Mouse (Mus musculus) olfactory bulb, adult 2 months (tissue): ENCODE results near the gene Bco1. TPM values are rescaled to one million over a fixed set of nuclear protein-coding genes. Genes with fewer than 3 reads are reported as not detected.

Experiments
- H3K27ac ChIP-seq: fragments of 200-500 bp; 2 replicates; pipeline ENCODE4 v1.5.1; 2012; ENCODE audit warnings: low read depth, low read length; ENCODE audit not compliant: insufficient read depth
- H3K4me1 ChIP-seq: fragments of 200-500 bp; 2 replicates; pipeline ENCODE4 v1.6.1; 2012; ENCODE audit warnings: low read length; ENCODE audit not compliant: control insufficient read depth, insufficient read depth
- H3K4me3 ChIP-seq: fragments of 200-500 bp; 2 replicates; pipeline ENCODE4 v1.5.1; 2012; ENCODE audit warnings: mild to moderate bottlenecking, low read depth, low read length, moderate library complexity; ENCODE audit not compliant: insufficient read depth
- CTCF ChIP-seq: fragments of 200-500 bp; IDR thresholded peaks from 2 replicates; pipeline ENCODE4 v1.5.1; 2012; ENCODE audit warnings: low read depth, mild to moderate bottlenecking, low read length, moderate library complexity; ENCODE audit not compliant: insufficient read depth
- POLR2A ChIP-seq: fragments of 200-500 bp; IDR thresholded peaks from 2 replicates; pipeline ENCODE4 v1.6.1; 2012; ENCODE audit warnings: mild to moderate bottlenecking, low read depth, low read length, moderate library complexity; ENCODE audit not compliant: insufficient read depth
- WGBS: fragments of 180-500 bp; shearing (Covaris S2); methylation state at CpG from one replicate; pipeline ENCODE4 v1.1.7; 2018; 5-methylcytosine and 5-hydroxymethylcytosine counted together
- polyA plus RNA-seq: library from polyadenylated mRNA; stranded (reverse); fragments of >200 nt; gene quantifications from 2 replicates; pipeline ENCODE4 v1.2.4, GENCODE M21; 2012; ENCODE audit warnings: low replicate concordance; ENCODE audit not compliant: missing spikeins, insufficient read depth, insufficient read length

Gene Bco1
- polyA plus RNA-seq, 1 experiment, result not detected

DNA sequence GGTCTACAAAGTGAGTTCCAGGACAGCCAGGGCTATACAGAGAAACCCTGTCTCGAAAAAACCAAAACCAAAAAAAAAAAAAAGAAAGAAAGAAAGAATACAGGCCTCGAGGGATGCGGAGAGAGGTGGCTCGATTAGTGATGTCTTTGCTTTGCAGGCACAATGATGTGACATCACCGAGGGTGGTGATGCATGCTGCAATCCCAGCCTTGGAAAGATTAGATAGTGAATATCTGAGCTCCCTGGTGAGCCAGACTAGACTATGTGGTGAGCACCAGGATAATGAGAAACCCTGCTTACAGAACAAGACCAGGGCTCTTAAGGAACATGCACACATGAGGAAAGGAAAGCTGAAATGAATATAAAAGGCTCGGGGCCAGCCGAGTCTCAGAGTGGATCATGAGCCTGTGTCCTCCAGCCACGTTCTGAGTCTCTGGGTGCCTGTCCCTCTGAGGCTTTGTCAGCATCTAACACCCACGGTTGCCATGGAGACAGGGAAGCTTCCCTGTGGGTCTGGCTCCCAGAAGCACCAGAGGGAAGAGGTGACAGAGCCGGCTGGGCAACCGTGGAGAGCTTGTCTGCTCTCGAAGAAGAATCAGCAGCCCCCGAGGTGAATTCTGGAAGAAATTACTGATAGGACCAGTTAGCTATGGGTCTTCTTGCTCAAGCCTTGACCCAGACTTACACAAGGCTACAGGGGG lies 34.3 kb upstream of the Bco1 start:
- no peak for TF ChIP-seq CTCF
- no peak for TF ChIP-seq POLR2A
- WGBS, result 41% methylated on average over 13 of the region's 13 CpGs
- Histone ChIP-seq H3K4me3 (no peak overlapping the region), H3K27ac (no peak overlapping the region), H3K4me1 (peaks cover 5% of the 10 kb centered on the region; the same call in 1 of the 2 replicates)

DNA sequence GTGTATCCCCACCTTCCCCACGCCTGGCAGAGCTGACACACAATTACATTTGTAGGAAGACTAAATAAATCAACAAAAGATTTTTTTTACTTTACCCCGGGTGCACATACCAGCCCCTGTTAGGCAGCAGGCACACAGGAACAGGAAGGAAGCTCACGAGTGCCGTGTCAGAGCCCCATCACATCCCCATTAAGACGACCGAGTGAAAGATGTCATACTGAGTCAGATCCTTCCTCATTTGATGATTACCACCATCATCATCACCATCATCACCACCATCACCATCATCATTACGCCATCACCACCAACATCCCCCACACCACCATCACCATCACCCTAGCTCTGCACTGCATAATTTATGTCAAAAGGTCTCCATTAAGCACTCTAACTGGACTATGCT lies 28.7 kb upstream of the Bco1 start:
- Histone ChIP-seq H3K27ac (no peak overlapping the region), H3K4me1 (no peaks in the 10 kb centered on the region), H3K4me3 (no peak overlapping the region)
- TF ChIP-seq POLR2A (no peak), CTCF (no peak)
- WGBS, result 84% methylated on average over 7 of the region's 7 CpGs

DNA sequence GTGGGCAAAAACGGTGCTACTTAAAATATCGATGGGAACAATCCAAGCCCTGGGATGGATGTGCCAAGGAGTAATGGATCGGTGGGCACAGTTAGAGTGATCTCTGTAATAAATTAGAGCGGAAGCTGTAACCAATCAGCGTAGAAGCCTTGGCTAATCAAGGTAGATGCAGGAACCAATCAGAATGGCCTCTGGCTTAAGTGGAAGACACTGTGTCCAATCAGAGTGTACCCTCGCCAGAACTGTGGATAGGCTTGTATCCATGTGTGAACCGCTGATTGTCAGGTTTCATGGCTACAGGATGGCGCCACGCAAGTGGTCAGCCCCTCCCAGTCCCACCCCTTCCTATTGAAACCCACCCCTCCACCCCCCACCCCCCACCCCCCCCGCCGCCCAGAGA lies 28.3 kb upstream of the Bco1 start:
- Histone ChIP-seq H3K27ac (no peak overlapping the region), H3K4me1 (no peaks in the 10 kb centered on the region), H3K4me3 (no peak overlapping the region)
- 88% methylated on average over 11 of the region's 11 CpGs for WGBS
- TF ChIP-seq CTCF (no peak), POLR2A (no peak)

DNA sequence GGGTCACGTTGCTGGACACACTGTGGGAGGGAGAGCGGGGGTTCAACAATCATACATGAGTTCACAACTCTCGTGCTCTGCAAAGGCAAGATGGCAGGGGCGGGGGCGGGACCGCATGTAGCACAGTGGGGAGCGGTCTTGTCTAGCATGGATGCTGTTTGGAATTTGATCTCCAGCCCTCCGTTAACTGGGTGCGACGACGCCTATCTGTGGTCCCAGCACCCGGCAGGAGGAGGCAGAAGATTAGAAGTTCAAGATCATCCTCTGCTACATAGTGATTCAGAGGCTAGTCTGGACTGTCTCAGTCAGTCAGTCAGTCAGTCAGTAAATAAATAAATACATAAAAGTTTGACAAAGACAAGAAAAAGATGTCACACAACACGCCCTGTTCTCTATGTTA lies 27.4 kb upstream of the Bco1 start:
- TF ChIP-seq POLR2A (no peak), CTCF (no peak)
- H3K4me3 ChIP-seq, result no peak overlapping the region
- WGBS, result 85% methylated on average over 13 of the region's 13 CpGs
- no peak overlapping the region for H3K27ac ChIP-seq
- no peaks in the 10 kb centered on the region for H3K4me1 ChIP-seq

DNA sequence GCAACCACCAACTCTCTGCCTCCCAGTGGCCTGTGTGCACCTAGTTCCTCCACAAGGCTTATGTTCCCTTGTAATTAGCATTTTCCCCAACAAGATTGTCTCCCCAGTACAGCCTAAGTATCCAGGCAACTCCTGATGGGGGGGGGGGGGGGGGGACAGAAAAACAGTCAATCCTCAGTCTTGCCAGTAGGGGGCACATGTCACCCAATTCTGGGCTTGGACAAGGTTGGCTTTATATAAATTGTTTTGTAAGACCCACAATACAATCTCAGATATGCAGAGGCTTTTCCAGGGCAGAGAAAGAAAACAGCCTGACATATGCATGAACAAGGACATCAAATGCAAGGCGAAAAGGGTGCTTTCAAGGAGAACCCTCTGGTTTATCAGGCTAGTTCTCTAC lies 25.9 kb upstream of the Bco1 start:
- peaks cover 3% of the 10 kb centered on the region; the same call in 1 of the 2 replicates for H3K4me1 ChIP-seq
- TF ChIP-seq POLR2A (no peak), CTCF (no peak)
- H3K27ac ChIP-seq, result no peak overlapping the region
- 79% methylated on average over 1 of the region's 1 CpGs for WGBS
- no peak overlapping the region for H3K4me3 ChIP-seq

DNA sequence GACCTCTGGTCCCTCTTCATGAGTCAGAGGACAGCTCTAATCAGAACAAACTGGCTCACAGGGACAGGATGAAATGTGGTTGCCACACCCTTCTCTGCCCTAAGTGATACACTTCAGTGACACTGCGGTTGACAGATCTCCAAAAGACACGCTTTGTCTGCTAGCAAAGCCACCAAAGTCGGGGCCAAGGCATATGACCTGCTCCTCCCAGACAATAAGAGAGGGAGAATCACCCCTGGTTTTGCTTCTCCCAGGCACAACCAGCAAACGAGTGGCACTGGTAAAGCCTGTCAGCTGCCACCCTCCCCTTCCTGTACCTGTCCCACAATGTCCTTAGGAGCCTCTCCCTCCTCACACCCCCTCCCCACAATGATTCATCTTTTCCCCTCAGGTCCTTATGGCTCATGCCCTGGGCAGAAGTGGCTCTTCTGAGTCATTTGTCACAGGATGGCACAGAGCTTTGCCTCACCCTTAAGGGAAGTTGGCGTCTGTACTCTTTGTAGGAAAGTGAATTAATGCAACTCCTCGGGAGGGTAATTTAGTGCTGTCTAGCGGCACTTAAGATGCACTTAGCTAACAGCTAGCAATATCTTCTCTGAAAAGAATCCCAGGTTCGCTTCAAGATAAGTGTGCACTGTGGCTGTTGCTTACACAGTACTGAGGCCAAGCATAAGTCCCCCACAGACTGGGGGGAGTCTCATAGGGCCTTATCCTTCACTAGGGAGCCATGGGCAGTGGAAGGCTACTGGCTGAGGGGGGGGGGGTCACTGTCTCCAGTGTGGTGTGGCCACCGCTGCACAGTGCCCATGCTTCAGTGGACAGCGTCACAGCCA lies 21.1 kb upstream of the Bco1 start:
- Histone ChIP-seq H3K4me1 (peaks cover 3% of the 10 kb centered on the region; the same call in 1 of the 2 replicates), H3K4me3 (no peak overlapping the region), H3K27ac (no peak overlapping the region)
- TF ChIP-seq CTCF, result no peak
- no peak for TF ChIP-seq POLR2A
- 71% methylated on average over 10 of the region's 10 CpGs for WGBS

DNA sequence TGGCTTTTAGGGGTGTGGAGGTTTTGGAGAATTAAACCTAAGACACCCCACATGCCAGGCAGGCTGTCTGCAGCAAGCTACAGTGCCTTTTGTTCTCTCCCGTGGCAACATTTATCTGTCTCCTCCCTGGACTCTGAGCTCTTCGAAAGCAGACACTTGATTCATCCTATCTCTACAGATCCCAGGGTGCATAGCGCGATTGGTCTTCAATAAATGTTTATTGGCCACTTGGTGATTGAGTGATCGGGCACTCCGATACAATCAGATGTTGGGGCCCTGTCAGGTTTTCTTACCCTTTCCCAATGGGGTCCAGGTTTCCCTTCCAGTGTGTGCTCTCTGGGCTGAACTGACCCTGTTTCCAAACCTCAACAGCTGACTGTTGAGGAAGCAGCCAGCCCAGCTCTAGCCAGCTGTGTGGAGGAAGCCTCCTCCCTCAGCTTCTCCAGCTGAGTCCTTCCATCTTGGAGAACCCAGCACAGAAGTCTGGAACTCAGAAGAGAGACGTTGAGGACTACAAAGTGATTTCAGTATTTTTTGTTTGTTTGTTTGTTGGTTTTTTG lies 17.2 kb upstream of the Bco1 start:
- H3K4me3 ChIP-seq, result no peak overlapping the region
- TF ChIP-seq POLR2A, result no peak
- no peak for TF ChIP-seq CTCF

DNA sequence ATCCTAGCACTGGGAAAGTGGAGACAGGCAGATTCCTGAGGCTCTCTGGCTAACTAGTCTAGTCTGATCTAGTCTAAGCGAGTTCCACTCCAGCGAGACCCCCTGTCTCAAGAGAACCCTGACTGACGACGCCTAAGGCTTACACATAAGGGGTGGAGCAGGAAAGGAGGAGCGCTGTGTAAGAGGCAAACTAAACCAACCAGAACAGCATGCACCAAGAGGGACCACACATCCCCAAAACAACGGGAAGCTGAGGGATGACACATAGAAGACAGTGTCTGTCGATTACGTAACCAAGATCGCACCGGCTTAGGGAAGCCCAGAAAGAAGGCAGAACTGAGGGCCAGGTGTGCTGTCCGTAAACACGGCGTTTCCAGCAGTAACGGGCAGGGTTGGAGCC lies 16.0 kb upstream of the Bco1 start:
- no peak overlapping the region for H3K27ac ChIP-seq
- 92% methylated on average over 14 of the region's 14 CpGs for WGBS
- no peak overlapping the region for H3K4me3 ChIP-seq
- TF ChIP-seq POLR2A (no peak), CTCF (no peak)
- H3K4me1 ChIP-seq, result no peaks in the 10 kb centered on the region

More for the DNA sequence above, 17.2 kb upstream of the Bco1 start:
- Histone ChIP-seq H3K4me1 (peaks cover 3% of the 10 kb centered on the region; the same call in 1 of the 2 replicates), H3K27ac (no peak overlapping the region)
- 86% methylated on average over 7 of the region's 7 CpGs for WGBS

DNA sequence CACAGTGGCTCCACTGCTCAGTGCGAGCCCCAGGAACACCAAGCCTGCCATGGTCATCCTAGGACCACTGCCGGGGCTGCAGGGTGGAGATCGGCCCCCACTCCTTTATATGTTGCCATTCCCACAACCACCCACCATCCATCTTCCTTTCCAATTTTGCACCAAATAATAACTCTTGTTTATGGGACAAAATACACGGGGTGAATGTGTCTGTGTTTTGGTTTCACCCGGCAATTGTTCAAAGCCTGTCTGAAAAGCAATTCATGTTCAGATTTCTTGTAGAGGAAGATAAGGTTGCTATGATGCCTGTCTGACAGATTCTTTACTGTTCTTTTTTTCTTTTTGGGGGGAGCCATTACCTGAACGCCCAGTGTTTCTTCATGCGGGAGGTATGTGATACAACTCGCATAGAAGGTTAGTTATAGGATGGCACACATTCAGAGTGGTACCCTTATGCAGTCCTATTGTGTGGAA lies 13.2 kb upstream of the Bco1 start, which contains the start of gene Pkd1l2:
Gene Pkd1l2, minus strand, starts transcription at position 51 of the 474 bp plus-strand sequence.
- WGBS, result 80% methylated on average over 8 of the region's 8 CpGs
- Histone ChIP-seq H3K4me1 (no peaks in the 10 kb centered on the region), H3K27ac (no peak within 1 kb of the TSS), H3K4me3 (no peak within 1 kb of the TSS)
- TF ChIP-seq POLR2A (no peak), CTCF (no peak)
